Mouse (Mus musculus) embryonic facial prominence, embryonic 11.5 days (tissue): ENCODE results near the gene Rsad1. TPM values are rescaled to one million over a fixed set of nuclear protein-coding genes. Genes with fewer than 3 reads are reported as not detected.

Experiments
- ATAC-seq: fragments of 200-750 bp; cut with Nextera tagmentation; replicated peaks from 2 replicates; pipeline ENCODE4 v1.8.0; 2017; ENCODE audit warnings: low read depth; ENCODE audit not compliant: insufficient number of reproducible peaks, low FRiP score, low TSS enrichment
- DNase-seq: peaks from one replicate; pipeline ENCODE4 v3.0.0-alpha.2; 2015; ENCODE audit warnings: low spot score
- H3K27ac ChIP-seq: fragments of 300-500 bp; sonication (generic); replicated peaks from 2 replicates; pipeline ENCODE4 v1.5.1; 2014; ENCODE audit warnings: mild to moderate bottlenecking, low read depth, low read length, control low read depth
- H3K27me3 ChIP-seq: fragments of 300-500 bp; sonication (generic); 2 replicates; pipeline ENCODE4 v1.6.1; 2014; ENCODE audit warnings: mild to moderate bottlenecking, low read length, moderate library complexity, mixed read lengths; ENCODE audit not compliant: control insufficient read depth, insufficient read depth
- H3K36me3 ChIP-seq: fragments of 300-500 bp; sonication (generic); replicated peaks from 2 replicates; pipeline ENCODE4 v1.6.1; 2014; ENCODE audit warnings: low read depth, mild to moderate bottlenecking, low read length, moderate library complexity, mixed read lengths; ENCODE audit not compliant: control insufficient read depth, insufficient read depth
- H3K4me1 ChIP-seq: fragments of 300-500 bp; sonication (generic); 2 replicates; pipeline ENCODE4 v1.6.1; 2014; ENCODE audit warnings: low read length, mixed read lengths; ENCODE audit not compliant: control insufficient read depth, insufficient read depth
- H3K4me2 ChIP-seq: fragments of 300-500 bp; sonication (generic); 2 replicates; pipeline ENCODE4 v1.6.1; 2014; ENCODE audit warnings: low read depth, mild to moderate bottlenecking, control low read depth, low read length, moderate library complexity
- H3K4me3 ChIP-seq: fragments of 300-500 bp; sonication (generic); 2 replicates; pipeline ENCODE4 v1.5.1; 2014; ENCODE audit warnings: low read depth, low read length, control low read depth
- H3K9ac ChIP-seq: fragments of 300-500 bp; sonication (generic); replicated peaks from 2 replicates; pipeline ENCODE4 v1.6.1; 2014; ENCODE audit warnings: mild to moderate bottlenecking, control low read depth, low read length
- H3K9me3 ChIP-seq: fragments of 300-500 bp; sonication (generic); replicated peaks from 2 replicates; pipeline ENCODE4 v1.6.1; 2016; ENCODE audit warnings: mild to moderate bottlenecking, low read length, inconsistent platforms, mixed read lengths; ENCODE audit not compliant: control insufficient read depth
- WGBS: fragments of 180-500 bp; shearing (Covaris S2); extraction: QIAGEN DNeasy Blood & Tissue Kit; methylation state at CpG from one replicate; pipeline ENCODE4 v1.1.7; 2014; 5-methylcytosine and 5-hydroxymethylcytosine counted together
- polyA plus RNA-seq: library from polyadenylated mRNA; unstranded; fragments of >200 nt; fragmentation: Nextera tagmentation; extraction: Ambion mirVana; gene quantifications from 2 replicates; pipeline ENCODE4 v1.2.1, GENCODE M21; 2014

Gene Rsad1
- polyA plus RNA-seq, 1 experiment from 2014 or later = 2.4 TPM

GRCm38 (mm10) chr11:94576361-94576760 is 27.3 kb upstream of the Rsad1 start:
- ATAC-seq = no peak
- no peak overlapping the region for H3K4me2 ChIP-seq
- no peaks in the 10 kb centered on the region for H3K36me3 ChIP-seq
- H3K4me3 ChIP-seq = no peak overlapping the region
- no peaks in the 10 kb centered on the region for H3K4me1 ChIP-seq
- 85% methylated on average over 9 of the region's 9 CpGs for WGBS
- no peaks in the 10 kb centered on the region for H3K9me3 ChIP-seq
- DNase-seq = no peak
- no peak overlapping the region for H3K27ac ChIP-seq
- no peak overlapping the region for H3K9ac ChIP-seq
- H3K27me3 ChIP-seq = no peaks in the 10 kb centered on the region

GRCm38 (mm10) chr11:94575036-94575435 is 26.0 kb upstream of the Rsad1 start:
- DNase-seq = no peak
- no peaks in the 10 kb centered on the region for H3K27me3 ChIP-seq
- no peaks in the 10 kb centered on the region for H3K9me3 ChIP-seq
- WGBS = 78% methylated on average over 2 of the region's 2 CpGs
- H3K27ac ChIP-seq = no peak overlapping the region
- H3K36me3 ChIP-seq = no peaks in the 10 kb centered on the region
- no peak overlapping the region for H3K4me3 ChIP-seq
- no peak overlapping the region for H3K9ac ChIP-seq
- H3K4me1 ChIP-seq = no peaks in the 10 kb centered on the region
- H3K4me2 ChIP-seq = no peak overlapping the region
- ATAC-seq = no peak

- Histone ChIP-seq H3K4me2 (no peak overlapping the region), H3K36me3 (no peaks in the 10 kb centered on the region), H3K9ac (no peak overlapping the region), H3K27ac (no peak overlapping the region), H3K9me3 (no peaks in the 10 kb centered on the region), H3K4me1 (no peaks in the 10 kb centered on the region), H3K4me3 (no peak overlapping the region), H3K27me3 (no peaks in the 10 kb centered on the region)
- DNase-seq (no peak), ATAC-seq (no peak)
- 29% methylated on average over 5 of the region's 7 CpGs for WGBS
These were observed 25.5 kb upstream of the Rsad1 start for GRCm38 (mm10) chr11:94574560-94574959.

- no peak overlapping the region for H3K4me2 ChIP-seq
- no peaks in the 10 kb centered on the region for H3K36me3 ChIP-seq
- H3K27ac ChIP-seq = no peak overlapping the region
- no peak for ATAC-seq
- H3K9ac ChIP-seq = no peak overlapping the region
- H3K4me3 ChIP-seq = no peak overlapping the region
- H3K27me3 ChIP-seq = no peaks in the 10 kb centered on the region
- no peaks in the 10 kb centered on the region for H3K4me1 ChIP-seq
- DNase-seq = no peak
- no peaks in the 10 kb centered on the region for H3K9me3 ChIP-seq
- WGBS = 82% methylated on average over 1 of the region's 1 CpGs
These were observed 22.8 kb upstream of the Rsad1 start for GRCm38 (mm10) chr11:94571850-94572249.

- H3K4me2 ChIP-seq = no peak overlapping the region
- 60% methylated on average over 9 of the region's 9 CpGs for WGBS
- ATAC-seq = no peak
- no peaks in the 10 kb centered on the region for H3K27me3 ChIP-seq
- no peak overlapping the region for H3K9ac ChIP-seq
- H3K9me3 ChIP-seq = no peaks in the 10 kb centered on the region
- H3K4me3 ChIP-seq = no peak overlapping the region
- H3K4me1 ChIP-seq = no peaks in the 10 kb centered on the region
- H3K36me3 ChIP-seq = no peaks in the 10 kb centered on the region; the same call in 1 of the 2 replicates
- no peak for DNase-seq
- H3K27ac ChIP-seq = 0 out of 2 replicates have a peak overlapping the region, but pooled peaks have one; percentile 35
These were observed 21.6 kb upstream of the Rsad1 start for GRCm38 (mm10) chr11:94570612-94571011.

GRCm38 (mm10) chr11:94567326-94567725 is 18.3 kb upstream of the Rsad1 start:
- WGBS = 87% methylated on average over 7 of the region's 7 CpGs
- peaks cover 13% of the 10 kb centered on the region for H3K27me3 ChIP-seq

GRCm38 (mm10) chr11:94566534-94566933 is 17.5 kb upstream of the Rsad1 start:
- Histone ChIP-seq H3K9ac (no peak overlapping the region), H3K4me3 (no peak overlapping the region), H3K36me3 (no peaks in the 10 kb centered on the region; the same call in 1 of the 2 replicates), H3K4me2 (no peak overlapping the region), H3K27ac (no peak overlapping the region), H3K9me3 (no peaks in the 10 kb centered on the region), H3K27me3 (peaks cover 13% of the 10 kb centered on the region), H3K4me1 (peaks cover 10% of the 10 kb centered on the region)
- WGBS = 69% methylated on average over 6 of the region's 6 CpGs
- ATAC-seq (no peak), DNase-seq (no peak)

More at GRCm38 (mm10) chr11:94567326-94567725, 18.3 kb upstream of the Rsad1 start:
- Histone ChIP-seq H3K4me3 (no peak overlapping the region), H3K9me3 (no peaks in the 10 kb centered on the region), H3K4me2 (no peak overlapping the region), H3K4me1 (peaks cover 10% of the 10 kb centered on the region), H3K27ac (no peak overlapping the region), H3K9ac (no peak overlapping the region), H3K36me3 (no peaks in the 10 kb centered on the region; the same call in 1 of the 2 replicates)
- DNase-seq (no peak), ATAC-seq (no peak)

GRCm38 (mm10) chr11:94565151-94565479 is 16.1 kb upstream of the Rsad1 start:
- H3K36me3 ChIP-seq = no peaks in the 10 kb centered on the region; the same call in 1 of the 2 replicates
- peak overlapping the region; percentile 39; the same call in 1 of the 2 replicates for H3K9ac ChIP-seq
- peak overlapping the region; percentile 12 for H3K4me3 ChIP-seq
- DNase-seq = peak; percentile 35
- no peaks in the 10 kb centered on the region for H3K9me3 ChIP-seq
- 13% methylated on average over 16 of the region's 16 CpGs for WGBS
- no peak overlapping the region for H3K27ac ChIP-seq
- H3K27me3 ChIP-seq = peaks cover 13% of the 10 kb centered on the region
- ATAC-seq = no peak
- H3K4me1 ChIP-seq = peaks cover 10% of the 10 kb centered on the region
- H3K4me2 ChIP-seq = peak overlapping the region; percentile 40
